Mouse (Mus musculus): ENCODE data around the gene Tst. TPM values are rescaled to one million over a fixed set of nuclear protein-coding genes. Genes with fewer than 3 reads are reported as not detected.

Gene Tst
- polyA plus RNA-seq, 2 experiments = 90.5 to 168 TPM

DNA sequence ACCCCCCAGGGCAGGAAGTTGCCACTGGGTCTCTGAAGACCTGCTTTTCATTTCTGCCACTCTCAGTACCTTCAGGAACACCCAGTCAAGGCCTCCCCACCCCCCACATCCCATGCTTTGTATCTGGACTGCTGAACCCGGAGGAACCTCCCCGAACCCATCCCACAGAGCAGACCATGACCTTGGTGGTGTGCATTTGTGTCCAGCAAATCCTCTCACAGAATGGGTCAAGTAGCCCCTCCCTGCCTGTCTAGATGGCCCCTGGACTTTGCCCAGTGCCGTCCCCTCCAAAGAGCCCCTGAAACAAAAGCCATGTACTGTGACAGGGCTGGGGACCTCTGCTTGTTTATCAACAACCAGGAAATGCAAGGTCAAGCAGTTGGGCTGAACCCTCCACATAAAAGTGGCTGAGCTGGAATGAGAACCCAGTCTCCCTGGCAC is 2.4 kb downstream of the Tst start:
- peak overlapping the region; percentile 55 for H3K27ac ChIP-seq
- H3K36me3 ChIP-seq (replicated peaks; ENCODE audit: control insufficient read depth, insufficient read depth, low read depth) = no peaks in the 10 kb centered on the region
- no peaks in the 10 kb centered on the region for H3K27me3 ChIP-seq (ENCODE audit: control insufficient read depth, insufficient read depth, low read length)
- H3K9me3 ChIP-seq (ENCODE audit: control insufficient read depth, low read length) = no peaks in the 10 kb centered on the region
- peak overlapping the region; percentile 93 for H3K9ac ChIP-seq (replicated peaks)
- peaks cover 24 to 45% of the 10 kb centered on the region in 2 experiments for H3K4me1 ChIP-seq (replicated peaks; ENCODE audit: control insufficient read depth in 2 of 2, insufficient read depth in 2 of 2, low read length in 1 of 2)
- DNase-seq (ENCODE audit: low read depth in 3 of 3, low spot score in 3 of 3) (no peak), ATAC-seq (ENCODE audit: insufficient read depth) (no peak)
- peak overlapping the region; percentile 92 for H3K4me2 ChIP-seq (ENCODE audit: low read depth)
- peak overlapping the region; percentile 22 to 37 for H3K4me3 ChIP-seq (ENCODE audit: insufficient read depth in 1 of 2, low read depth in 2 of 2, low read length in 2 of 2)
- no peak for TF ChIP-seq CTCF (IDR thresholded peaks at IDR 0.05; ENCODE audit: low read depth)
- no peak for TF ChIP-seq EP300 (IDR thresholded peaks at IDR 0.05; ENCODE audit: low read depth)
- 70% methylated on average over 3 of the region's 3 CpGs for WGBS (ENCODE audit: insufficient replicate concordance)

DNA sequence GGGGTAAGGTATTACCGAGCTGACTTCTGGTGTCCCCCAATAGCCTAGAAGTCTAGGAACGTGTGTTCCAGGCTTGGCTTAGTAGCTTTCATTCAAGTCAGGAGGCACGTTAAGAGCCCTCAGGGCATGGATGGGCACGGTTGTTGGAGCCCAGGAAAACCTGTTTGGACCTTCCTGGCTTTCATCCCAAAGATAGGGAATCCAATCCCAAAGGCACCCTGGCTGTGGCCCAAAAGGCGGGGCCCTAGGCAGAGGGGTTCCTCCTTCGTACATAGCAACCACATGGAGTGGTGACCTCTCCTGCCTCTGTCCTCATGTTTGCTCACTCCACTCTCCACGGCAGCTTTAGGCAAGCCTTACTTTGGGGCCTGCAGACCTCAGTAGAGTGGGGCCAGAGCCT is 3.3 kb downstream of the Tst start:
- DNase-seq (ENCODE audit: low read depth in 3 of 3, low spot score in 3 of 3) (no peak), ATAC-seq (ENCODE audit: insufficient read depth) (no peak)
- H3K9me3 ChIP-seq (ENCODE audit: control insufficient read depth, low read length) = no peaks in the 10 kb centered on the region
- WGBS (ENCODE audit: insufficient replicate concordance) = 71% methylated on average over 7 of the region's 7 CpGs
- H3K4me2 ChIP-seq (ENCODE audit: low read depth) = peak overlapping the region; percentile 92
- no peaks in the 10 kb centered on the region for H3K36me3 ChIP-seq (replicated peaks; ENCODE audit: control insufficient read depth, insufficient read depth, low read depth)
- H3K27ac ChIP-seq = peak overlapping the region; percentile 16; the same call in 1 of the 2 replicates
- TF ChIP-seq CTCF (IDR thresholded peaks at IDR 0.05; ENCODE audit: low read depth) (no peak), EP300 (IDR thresholded peaks at IDR 0.05; ENCODE audit: low read depth) (no peak)
- peaks cover 16 to 38% of the 10 kb centered on the region in 2 experiments for H3K4me1 ChIP-seq (replicated peaks; ENCODE audit: control insufficient read depth in 2 of 2, insufficient read depth in 2 of 2, low read length in 1 of 2)
- no peaks in the 10 kb centered on the region for H3K27me3 ChIP-seq (ENCODE audit: control insufficient read depth, insufficient read depth, low read length)
- no peak overlapping the region for H3K4me3 ChIP-seq (ENCODE audit: insufficient read depth in 1 of 2, low read depth in 2 of 2, low read length in 2 of 2)
- no peak overlapping the region for H3K9ac ChIP-seq (replicated peaks)

DNA sequence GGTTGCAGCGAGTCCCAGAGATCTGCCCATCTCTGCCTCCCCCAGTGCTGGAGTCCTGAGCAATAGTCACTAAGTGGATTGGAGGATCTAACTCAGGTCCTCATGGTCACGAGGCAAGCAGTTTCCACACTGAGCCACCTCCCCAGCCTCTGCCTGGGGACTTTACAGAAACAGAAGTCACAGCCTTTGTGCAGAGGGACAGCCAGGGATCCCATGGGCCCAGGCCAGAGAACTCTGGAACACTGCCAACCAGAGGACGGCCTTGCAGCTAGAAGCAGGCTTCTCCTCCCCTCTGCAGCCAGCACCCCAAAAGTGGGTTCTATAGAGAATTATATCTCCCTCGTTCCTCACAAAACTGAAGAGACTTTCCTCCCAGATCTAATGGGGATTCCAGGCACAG is 3.8 kb downstream of the Tst start:
- ATAC-seq (ENCODE audit: insufficient read depth) (no peak), DNase-seq (ENCODE audit: low read depth in 3 of 3, low spot score in 3 of 3) (no peak)
- Histone ChIP-seq H3K27ac (no peak overlapping the region), H3K36me3 (replicated peaks; ENCODE audit: control insufficient read depth, insufficient read depth, low read depth) (no peaks in the 10 kb centered on the region), H3K4me2 (ENCODE audit: low read depth) (peak overlapping the region; percentile 92), H3K9me3 (ENCODE audit: control insufficient read depth, low read length) (no peaks in the 10 kb centered on the region), H3K4me1 (replicated peaks; ENCODE audit: control insufficient read depth in 2 of 2, insufficient read depth in 2 of 2, low read length in 1 of 2) (peaks cover 16 to 35% of the 10 kb centered on the region in 2 experiments), H3K9ac (replicated peaks) (no peak overlapping the region), H3K27me3 (ENCODE audit: control insufficient read depth, insufficient read depth, low read length) (no peaks in the 10 kb centered on the region), H3K4me3 (ENCODE audit: insufficient read depth in 1 of 2, low read depth in 2 of 2, low read length in 2 of 2) (no peak overlapping the region)
- WGBS (ENCODE audit: insufficient replicate concordance) = 49% methylated on average over 4 of the region's 4 CpGs
- TF ChIP-seq EP300 (IDR thresholded peaks at IDR 0.05; ENCODE audit: low read depth) = no peak
- TF ChIP-seq CTCF (IDR thresholded peaks at IDR 0.05; ENCODE audit: low read depth) = no peak

DNA sequence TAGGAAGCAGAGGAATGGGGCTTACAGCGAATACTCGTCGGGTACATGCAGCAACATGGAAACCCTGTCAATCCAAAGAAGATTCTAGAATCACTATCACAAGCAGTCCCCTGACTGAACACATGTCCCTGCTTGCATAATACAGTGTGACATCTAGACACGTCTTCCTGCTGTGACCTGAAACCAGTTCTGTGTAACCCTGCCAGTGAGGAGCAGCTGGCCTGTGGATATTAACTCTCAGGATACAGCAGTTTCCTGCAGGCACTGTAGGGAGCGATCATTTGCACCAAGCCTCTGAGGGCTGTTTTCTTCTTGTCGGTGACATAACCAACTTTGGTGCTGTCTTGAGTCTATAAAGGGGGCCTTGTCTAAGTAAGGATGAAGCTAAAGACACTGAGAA is 4.4 kb downstream of the Tst start:
- H3K4me2 ChIP-seq (ENCODE audit: low read depth) = no peak overlapping the region
- no peak overlapping the region for H3K4me3 ChIP-seq (ENCODE audit: insufficient read depth in 1 of 2, low read depth in 2 of 2, low read length in 2 of 2)
- TF ChIP-seq CTCF (IDR thresholded peaks at IDR 0.05; ENCODE audit: low read depth) (no peak), EP300 (IDR thresholded peaks at IDR 0.05; ENCODE audit: low read depth) (no peak)
- no peaks in the 10 kb centered on the region for H3K27me3 ChIP-seq (ENCODE audit: control insufficient read depth, insufficient read depth, low read length)
- WGBS (ENCODE audit: insufficient replicate concordance) = 62% methylated on average over 6 of the region's 6 CpGs
- peaks cover 16 to 35% of the 10 kb centered on the region in 2 experiments for H3K4me1 ChIP-seq (replicated peaks; ENCODE audit: control insufficient read depth in 2 of 2, insufficient read depth in 2 of 2, low read length in 1 of 2)
- no peak for DNase-seq (ENCODE audit: low read depth in 3 of 3, low spot score in 3 of 3)
- no peaks in the 10 kb centered on the region for H3K9me3 ChIP-seq (ENCODE audit: control insufficient read depth, low read length)
- no peak overlapping the region for H3K9ac ChIP-seq (replicated peaks)
- no peaks in the 10 kb centered on the region for H3K36me3 ChIP-seq (replicated peaks; ENCODE audit: control insufficient read depth, insufficient read depth, low read depth)
- no peak overlapping the region for H3K27ac ChIP-seq
- no peak for ATAC-seq (ENCODE audit: insufficient read depth)

DNA sequence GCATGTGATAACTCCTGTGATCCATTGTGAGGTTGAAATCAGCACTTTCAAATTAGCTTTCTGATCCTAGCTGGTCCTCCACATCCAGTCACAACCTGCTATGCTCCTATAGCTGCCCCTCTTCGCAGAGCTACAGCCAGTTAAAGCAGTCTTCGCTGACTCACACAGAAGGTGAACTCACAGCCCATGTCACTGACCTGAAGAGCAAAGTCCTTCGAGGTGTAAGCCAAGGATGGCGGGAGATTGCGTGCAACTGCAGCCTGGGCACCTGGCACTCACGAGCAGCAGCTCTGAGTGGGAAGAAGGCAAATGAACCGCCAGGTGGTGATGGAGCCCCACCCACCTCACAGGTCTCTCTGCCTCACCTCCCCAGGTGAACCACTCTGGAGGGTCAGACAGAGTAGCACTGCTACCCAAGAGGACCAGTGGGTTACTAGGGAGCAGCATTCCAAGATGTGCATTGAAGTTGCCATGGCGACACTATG is 10.2 kb downstream of the Tst start, which contains the start of gene Tex33:
TSS of gene Tex33 (minus strand) at position 435 of the 485 bp plus-strand sequence.
- 68% methylated on average over 8 of the region's 8 CpGs for WGBS (ENCODE audit: insufficient replicate concordance)
- TF ChIP-seq EP300 (IDR thresholded peaks at IDR 0.05; ENCODE audit: low read depth) (no peak), CTCF (IDR thresholded peaks at IDR 0.05; ENCODE audit: low read depth) (no peak)
- ATAC-seq (ENCODE audit: insufficient read depth) = no peak
- Histone ChIP-seq H3K4me2 (ENCODE audit: low read depth) (no peak within 1 kb of the TSS), H3K27me3 (ENCODE audit: control insufficient read depth, insufficient read depth, low read length) (no peaks in the 10 kb centered on the region), H3K9me3 (ENCODE audit: control insufficient read depth, low read length) (no peaks in the 10 kb centered on the region), H3K4me1 (replicated peaks; ENCODE audit: control insufficient read depth in 2 of 2, insufficient read depth in 2 of 2, low read length in 1 of 2) (no peaks in the 10 kb centered on the region), H3K27ac (no peak within 1 kb of the TSS), H3K4me3 (ENCODE audit: insufficient read depth in 1 of 2, low read depth in 2 of 2, low read length in 2 of 2) (no peak within 1 kb of the TSS), H3K9ac (replicated peaks) (no peak within 1 kb of the TSS), H3K36me3 (replicated peaks; ENCODE audit: control insufficient read depth, insufficient read depth, low read depth) (no peaks in the 10 kb centered on the region)
- no peak for DNase-seq (ENCODE audit: low read depth in 3 of 3, low spot score in 3 of 3)
